ENCODE assay signal across 15 mouse cellular contexts in genomic region chr14:40275331-40275730, GRCm38 (mm10).
DNase-seq lines count a peak whose midpoint lies in the region; ATAC-seq and TF ChIP-seq lines count a peak whose summit lies in the region.
"Had no signal": no experiment of that assay in that cellular context is flagged by ENCODE, and none has a peak within 500 bp of the region (broad histone marks: within the 10 kb centered on the region; RNA-seq: fewer than 3 reads in every experiment).

No protein-coding gene starts in this region.

- H3K9me3 ChIP-seq in forebrain, embryonic 12.5 days: no peaks in the 10 kb centered on the region
- H3K9me3 ChIP-seq in forebrain, embryonic 11.5 days (ENCODE audit: control insufficient read depth, low read length): no peaks in the 10 kb centered on the region
- H3K9me3 ChIP-seq in MEL (replicated peaks; ENCODE audit: insufficient read depth, low read length): no peaks in the 10 kb centered on the region

- H3K4me3 ChIP-seq in forebrain, embryonic 12.5 days (replicated peaks): no peak overlapping the region
- no peak overlapping the region for H3K4me3 ChIP-seq in forebrain, embryonic 11.5 days (ENCODE audit: low read depth, low read length)
- H3K4me3 ChIP-seq in MEL (ENCODE audit: control insufficient read depth in 1 of 2, insufficient read depth in 1 of 2, low read depth in 2 of 2, low read length in 2 of 2): no peak overlapping the region
- H3K4me3 ChIP-seq: erythroblast, embryonic 14.5 days had no signal

- no peaks in the 10 kb centered on the region for H3K79me2 ChIP-seq in MEL (ENCODE audit: control insufficient read depth, insufficient read depth, low read length, poor library complexity)

- H3K4me2 ChIP-seq in forebrain, embryonic 12.5 days: no peak overlapping the region
- H3K4me2 ChIP-seq in forebrain, embryonic 11.5 days (ENCODE audit: low read depth, low read length, severe bottlenecking): no peak overlapping the region

- H3K9ac ChIP-seq in forebrain, embryonic 12.5 days: no peak overlapping the region
- H3K9ac ChIP-seq in forebrain, embryonic 11.5 days (ENCODE audit: low read length): no peak overlapping the region
- H3K9ac ChIP-seq in MEL (ENCODE audit: control insufficient read depth, low read depth, low read length, poor library complexity, severe bottlenecking): no peak overlapping the region
- H3K9ac ChIP-seq: liver, embryonic 14.5 days had no signal

- DNase-seq in forebrain, embryonic 11.5 days (ENCODE audit: low spot score): no peak
- DNase-seq in layer of hippocampus, adult 18-20 months (ENCODE audit: low spot score in 2 of 2): peak; percentile 14 to 46
- no peak for DNase-seq in layer of hippocampus, postnatal 25 days (ENCODE audit: extremely low spot score in 1 of 2, low spot score in 1 of 2)
- DNase-seq in MEL (ENCODE audit: low read depth, low spot score): no peak
- peak; percentile 17 for DNase-seq in layer of hippocampus, adult 9-11 months
- DNase-seq in kidney, postnatal 14 days: no peak
- no peak for DNase-seq in adrenal gland, postnatal 10 days
- DNase-seq: gastrocnemius, postnatal 36 days; heart, postnatal 10 days; kidney, adult 2 months; thymus, adult 18-20 months had no signal

- H3K27ac ChIP-seq in forebrain, embryonic 12.5 days: no peak overlapping the region
- no peak overlapping the region for H3K27ac ChIP-seq in forebrain, embryonic 11.5 days (ENCODE audit: low read depth, low read length)
- no peak overlapping the region for H3K27ac ChIP-seq in MEL (ENCODE audit: control insufficient read depth, low read depth, low read length)
- H3K27ac ChIP-seq: liver, embryonic 14.5 days had no signal

- no peaks in the 10 kb centered on the region for H3K36me3 ChIP-seq in forebrain, embryonic 12.5 days (replicated peaks)
- H3K36me3 ChIP-seq in forebrain, embryonic 11.5 days (ENCODE audit: control insufficient read depth, insufficient read depth, low read length): no peaks in the 10 kb centered on the region
- H3K36me3 ChIP-seq in MEL (ENCODE audit: control insufficient read depth in 1 of 2, insufficient read depth in 2 of 2, low read length in 2 of 2): no peaks in the 10 kb centered on the region

- ATAC-seq in forebrain, embryonic 12.5 days (ENCODE audit: low FRiP score): peak; percentile 58; the same call in 1 of the 2 replicates
- ATAC-seq in forebrain, embryonic 11.5 days (replicated peaks; ENCODE audit: low FRiP score): no peak
- ATAC-seq: activated CD4-positive, CD25-positive, alpha-beta regulatory T cell, adult 4 months had no signal

- no peak for TF ChIP-seq CTCF in MEL (IDR thresholded peaks at IDR 0.05 in 2 of 3, conservative IDR thresholded peaks at IDR 0.05 in 1 of 3; ENCODE audit: control insufficient read depth in 1 of 3, insufficient read depth in 1 of 3, low read depth in 2 of 3, low read length in 3 of 3, poor library complexity in 1 of 3, severe bottlenecking in 1 of 3)

- H3K4me1 ChIP-seq in forebrain, embryonic 12.5 days: no peaks in the 10 kb centered on the region
- H3K4me1 ChIP-seq in forebrain, embryonic 11.5 days (replicated peaks; ENCODE audit: control insufficient read depth, insufficient read depth, low read length): no peaks in the 10 kb centered on the region
- no peaks in the 10 kb centered on the region for H3K4me1 ChIP-seq in MEL (ENCODE audit: control insufficient read depth in 1 of 2, insufficient read depth in 2 of 2, low read length in 2 of 2)

- no peaks in the 10 kb centered on the region for H3K27me3 ChIP-seq in forebrain, embryonic 12.5 days
- H3K27me3 ChIP-seq in forebrain, embryonic 11.5 days (ENCODE audit: control insufficient read depth, insufficient read depth, low read length): no peaks in the 10 kb centered on the region
- no peaks in the 10 kb centered on the region for H3K27me3 ChIP-seq in MEL (ENCODE audit: control insufficient read depth in 1 of 2, insufficient read depth in 2 of 2, low read length in 2 of 2)

- TF ChIP-seq POLR2A in MEL (IDR thresholded peaks at IDR 0.05; ENCODE audit: control insufficient read depth in 1 of 2, insufficient read depth in 1 of 2, low read depth in 1 of 2, low read length in 2 of 2, poor library complexity in 1 of 2): no peak

- TF ChIP-seq EP300 in MEL (IDR thresholded peaks at IDR 0.05; ENCODE audit: low read depth in 1 of 2, low read length in 2 of 2): no peak

- TF ChIP-seq RAD21 in MEL (IDR thresholded peaks at IDR 0.05; ENCODE audit: low read depth, low read length): no peak

- 30% methylated on average over 1 of the region's 1 CpGs for WGBS in forebrain, embryonic 12.5 days
- 53% methylated on average over 1 of the region's 1 CpGs for WGBS in forebrain, embryonic 11.5 days

TF ChIP-seq in MEL, 35 proteins besides CTCF, POLR2A, EP300 and RAD21:
- TF ChIP-seq ZMIZ1 (IDR thresholded peaks at IDR 0.05; ENCODE audit: low read depth, low read length) (no peak), SMC3 (IDR thresholded peaks at IDR 0.05; ENCODE audit: low read depth, low read length) (peak; percentile 25; the same call in 1 of the 2 replicates)

Comparison
In these comparisons a context has a peak if more than half of its experiments do, and no peak if none do; other contexts are left out.
1. DNase-seq: peak in layer of hippocampus, adult 18-20 months (2 of 2) and layer of hippocampus, adult 9-11 months (single experiment); none in forebrain, embryonic 11.5 days (single experiment), layer of hippocampus, postnatal 25 days (0 of 2), MEL (single experiment), kidney, postnatal 14 days (single experiment) and adrenal gland, postnatal 10 days (single experiment).